In the genomic region with DNA sequence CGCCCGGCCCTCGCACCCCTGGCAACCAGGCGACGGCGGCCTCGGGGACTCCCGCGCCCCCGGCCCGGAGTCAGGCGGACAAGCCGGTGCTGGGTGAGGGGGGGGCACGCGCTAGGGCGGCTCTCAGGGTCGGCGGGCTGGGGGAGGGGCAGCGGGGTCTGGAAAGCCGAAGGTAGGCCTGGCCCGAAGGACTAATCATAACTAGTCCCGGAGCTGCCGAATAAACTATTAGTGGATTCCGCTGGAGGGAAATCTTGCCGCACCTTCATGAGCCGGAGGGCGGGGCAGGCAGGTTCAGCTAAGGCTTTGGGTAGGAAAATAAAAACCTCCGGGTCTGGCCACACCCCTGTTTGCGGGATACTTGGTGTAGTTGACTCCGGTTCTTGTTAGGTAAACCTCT, we compare ENCODE assay signal across 8 mouse cellular contexts. TPM values are rescaled to one million over a fixed set of nuclear protein-coding genes. Genes with fewer than 3 reads are reported as not detected.
A peak's percentile ranks its signal among the peaks of the same experiment; 100 is the strongest.
DNase-seq lines count a peak whose midpoint lies in the region; ATAC-seq lines count a peak whose summit lies in the region.

No protein-coding gene starts in this region.

- peak overlapping the region; percentile 68 for H3K9ac ChIP-seq in heart, embryonic 11.5 days (ENCODE audit: low read depth, low read length)
- H3K9ac ChIP-seq in hindbrain, embryonic 16.5 days (ENCODE audit: low read depth, low read length): peak overlapping the region; percentile 70
- H3K9ac ChIP-seq in liver, embryonic 15.5 days: peak overlapping the region; percentile 21; the same call in 1 of the 2 replicates

- H3K4me2 ChIP-seq in heart, embryonic 11.5 days: peak overlapping the region; percentile 99
- peak overlapping the region; percentile 99 for H3K4me2 ChIP-seq in hindbrain, embryonic 16.5 days (ENCODE audit: low read length)
- peak overlapping the region; percentile 92 for H3K4me2 ChIP-seq in liver, embryonic 15.5 days

- H3K36me3 ChIP-seq in heart, embryonic 11.5 days (ENCODE audit: control insufficient read depth, insufficient read depth, low read length): no peaks in the 10 kb centered on the region
- H3K36me3 ChIP-seq in embryonic facial prominence, embryonic 10.5 days (replicated peaks): no peaks in the 10 kb centered on the region
- no peaks in the 10 kb centered on the region for H3K36me3 ChIP-seq in hindbrain, embryonic 16.5 days (ENCODE audit: control insufficient read depth, insufficient read depth, low read length)
- H3K36me3 ChIP-seq in liver, embryonic 15.5 days (replicated peaks): no peaks in the 10 kb centered on the region

- H3K9me3 ChIP-seq in heart, embryonic 11.5 days (replicated peaks; ENCODE audit: control insufficient read depth, low read length): no peaks in the 10 kb centered on the region
- no peaks in the 10 kb centered on the region for H3K9me3 ChIP-seq in embryonic facial prominence, embryonic 10.5 days
- H3K9me3 ChIP-seq in hindbrain, embryonic 16.5 days (ENCODE audit: control insufficient read depth, low read length): no peaks in the 10 kb centered on the region
- no peaks in the 10 kb centered on the region for H3K9me3 ChIP-seq in liver, embryonic 15.5 days (replicated peaks)

- ATAC-seq in heart, embryonic 11.5 days (replicated peaks; ENCODE audit: insufficient number of reproducible peaks, low FRiP score, low TSS enrichment): no peak
- ATAC-seq in hindbrain, embryonic 16.5 days: no peak
- ATAC-seq in liver, embryonic 15.5 days (ENCODE audit: insufficient read depth): 0 out of 2 replicates have a peak, but pooled peaks have one; percentile 2

- peaks cover 16% of the 10 kb centered on the region for H3K4me1 ChIP-seq in heart, embryonic 11.5 days (ENCODE audit: control insufficient read depth, insufficient read depth, low read length)
- H3K4me1 ChIP-seq in embryonic facial prominence, embryonic 10.5 days: peaks cover 54% of the 10 kb centered on the region
- peaks cover 15% of the 10 kb centered on the region for H3K4me1 ChIP-seq in hindbrain, embryonic 16.5 days (ENCODE audit: control insufficient read depth, insufficient read depth, low read depth, low read length)
- H3K4me1 ChIP-seq in liver, embryonic 15.5 days (replicated peaks): peaks cover 46% of the 10 kb centered on the region

- DNase-seq in heart, adult 18-20 months: no peak
- peak; percentile 50 for DNase-seq in embryonic facial prominence, embryonic 10.5 days (ENCODE audit: low spot score)
- peak; percentile 79 for DNase-seq in testis, postnatal 10 days (ENCODE audit: low spot score)
- DNase-seq in gastrocnemius, postnatal 25 days: no peak
- DNase-seq in gastrocnemius, adult 18-20 months (ENCODE audit: low spot score): no peak

- peaks cover 43% of the 10 kb centered on the region for H3K27me3 ChIP-seq in heart, embryonic 11.5 days (ENCODE audit: control insufficient read depth, insufficient read depth, low read length)
- H3K27me3 ChIP-seq in embryonic facial prominence, embryonic 10.5 days (replicated peaks; ENCODE audit: low read depth, poor library complexity, severe bottlenecking): peaks cover 62% of the 10 kb centered on the region
- H3K27me3 ChIP-seq in hindbrain, embryonic 16.5 days (replicated peaks; ENCODE audit: control insufficient read depth, insufficient read depth, low read length): peaks cover 11% of the 10 kb centered on the region
- peaks cover 72% of the 10 kb centered on the region for H3K27me3 ChIP-seq in liver, embryonic 15.5 days

- H3K4me3 ChIP-seq in heart, embryonic 11.5 days (ENCODE audit: low read depth, low read length): peak overlapping the region; percentile 55
- H3K4me3 ChIP-seq in embryonic facial prominence, embryonic 10.5 days: peak overlapping the region; percentile 75
- H3K4me3 ChIP-seq in hindbrain, embryonic 16.5 days (ENCODE audit: low read length): peak overlapping the region; percentile 68
- H3K4me3 ChIP-seq in liver, embryonic 15.5 days (replicated peaks): peak overlapping the region; percentile 57

- WGBS in heart, embryonic 11.5 days (ENCODE audit: insufficient replicate concordance): 2% methylated on average over 25 of the region's 30 CpGs
- WGBS in embryonic facial prominence, embryonic 10.5 days: 2% methylated on average over 30 of the region's 30 CpGs
- WGBS in hindbrain, embryonic 16.5 days: under 1% methylated on average over 30 of the region's 30 CpGs
- WGBS in liver, embryonic 15.5 days (ENCODE audit: insufficient replicate concordance): 3% methylated on average over 30 of the region's 30 CpGs

- no peak overlapping the region for H3K27ac ChIP-seq in heart, embryonic 11.5 days (ENCODE audit: low read depth, low read length)
- H3K27ac ChIP-seq in embryonic facial prominence, embryonic 10.5 days (replicated peaks): peak overlapping the region; percentile 86
- no peak overlapping the region for H3K27ac ChIP-seq in hindbrain, embryonic 16.5 days (ENCODE audit: low read depth, low read length)
- H3K27ac ChIP-seq in liver, embryonic 15.5 days (replicated peaks): no peak overlapping the region

RNA-seq across cellular contexts. Expression of a gene that starts 0.6 kb away (rescaled TPM):
- polyA plus RNA-seq in heart, embryonic 11.5 days (2014; fragmentation: Nextera tagmentation; extraction: Ambion mirVana): 1.5 and 4.3 TPM in 2 replicates
- total RNA-seq in heart, adult 18-20 months (2021): 10 to 100 TPM; 14.6 to 23.1 TPM
- polyA plus RNA-seq in embryonic facial prominence, embryonic 10.5 days (2016; fragmentation: Nextera tagmentation; extraction: Ambion mirVana): 5.1 and 5.8 TPM in 2 replicates
- 5.7 and 6.2 TPM in 2 replicates for polyA plus RNA-seq in hindbrain, embryonic 16.5 days (2015; fragmentation: Nextera tagmentation; extraction: Ambion mirVana)
- not detected in 2 replicates for polyA plus RNA-seq in liver, embryonic 15.5 days (2015; fragmentation: Nextera tagmentation; extraction: Ambion mirVana)
- 10 to 100 TPM; 10.4 to 10.9 TPM for total RNA-seq in gastrocnemius, postnatal 25 days (2021)
- 10 to 100 TPM in 1 of 2 experiments, 1 to 10 TPM in 1; 9.3 to 11.4 TPM for total RNA-seq in gastrocnemius, adult 18-20 months (2021)

RNA-seq across cellular contexts. Expression of a gene that starts 11.8 kb away (rescaled TPM):
- polyA plus RNA-seq in heart, embryonic 11.5 days (2014; fragmentation: Nextera tagmentation; extraction: Ambion mirVana): 22.0 and 22.8 TPM in 2 replicates
- total RNA-seq in heart, adult 18-20 months (2021): 100 to 1,000 TPM; 402 to 439 TPM
- 18.6 and 23.7 TPM in 2 replicates for polyA plus RNA-seq in embryonic facial prominence, embryonic 10.5 days (2016; fragmentation: Nextera tagmentation; extraction: Ambion mirVana)
- 4.7 and 5.8 TPM in 2 replicates for polyA plus RNA-seq in hindbrain, embryonic 16.5 days (2015; fragmentation: Nextera tagmentation; extraction: Ambion mirVana)
- polyA plus RNA-seq in liver, embryonic 15.5 days (2015; fragmentation: Nextera tagmentation; extraction: Ambion mirVana): 19.9 and 22.1 TPM in 2 replicates
- 100 to 1,000 TPM; 306 to 340 TPM for total RNA-seq in gastrocnemius, postnatal 25 days (2021)
- 100 to 1,000 TPM; 424 to 439 TPM for total RNA-seq in gastrocnemius, adult 18-20 months (2021)

RNA-seq across cellular contexts. Expression of a gene that starts 14.4 kb away (rescaled TPM):
- polyA plus RNA-seq in heart, embryonic 11.5 days (2014; fragmentation: Nextera tagmentation; extraction: Ambion mirVana): 1,428 and 1,516 TPM in 2 replicates
- total RNA-seq in heart, adult 18-20 months (2021): 100 to 1,000 TPM; 415 to 425 TPM
- 2,818 and 3,035 TPM in 2 replicates for polyA plus RNA-seq in embryonic facial prominence, embryonic 10.5 days (2016; fragmentation: Nextera tagmentation; extraction: Ambion mirVana)
- 1,120 and 1,123 TPM in 2 replicates for polyA plus RNA-seq in hindbrain, embryonic 16.5 days (2015; fragmentation: Nextera tagmentation; extraction: Ambion mirVana)
- polyA plus RNA-seq in liver, embryonic 15.5 days (2015; fragmentation: Nextera tagmentation; extraction: Ambion mirVana): 1,245 and 1,257 TPM in 2 replicates
- 100 to 1,000 TPM; 417 to 422 TPM for total RNA-seq in gastrocnemius, postnatal 25 days (2021)
- total RNA-seq in gastrocnemius, adult 18-20 months (2021): 100 to 1,000 TPM; 408 to 425 TPM

RNA-seq across cellular contexts. Expression of a gene that starts 22.5 kb away (rescaled TPM):
- polyA plus RNA-seq in heart, embryonic 11.5 days (2014; fragmentation: Nextera tagmentation; extraction: Ambion mirVana): 53.2 and 62.2 TPM in 2 replicates
- 10 to 100 TPM; 26.2 to 27.5 TPM for total RNA-seq in heart, adult 18-20 months (2021)
- polyA plus RNA-seq in embryonic facial prominence, embryonic 10.5 days (2016; fragmentation: Nextera tagmentation; extraction: Ambion mirVana): 87.6 and 89.1 TPM in 2 replicates
- polyA plus RNA-seq in hindbrain, embryonic 16.5 days (2015; fragmentation: Nextera tagmentation; extraction: Ambion mirVana): 55.2 and 65.7 TPM in 2 replicates
- polyA plus RNA-seq in liver, embryonic 15.5 days (2015; fragmentation: Nextera tagmentation; extraction: Ambion mirVana): 90.6 and 98.4 TPM in 2 replicates
- total RNA-seq in gastrocnemius, postnatal 25 days (2021): 10 to 100 TPM; 34.6 to 35.2 TPM
- 10 to 100 TPM; 50.8 to 55.8 TPM for total RNA-seq in gastrocnemius, adult 18-20 months (2021)

RNA-seq across cellular contexts. Expression of a gene that starts 28.4 kb away (rescaled TPM):
- 2.4 and 3.0 TPM in 2 replicates for polyA plus RNA-seq in heart, embryonic 11.5 days (2014; fragmentation: Nextera tagmentation; extraction: Ambion mirVana)
- 1 to 10 TPM in 1 of 2 experiments, not detected in 1; 1.3 TPM for total RNA-seq in heart, adult 18-20 months (2021)
- polyA plus RNA-seq in embryonic facial prominence, embryonic 10.5 days (2016; fragmentation: Nextera tagmentation; extraction: Ambion mirVana): 56.3 and 56.4 TPM in 2 replicates
- polyA plus RNA-seq in hindbrain, embryonic 16.5 days (2015; fragmentation: Nextera tagmentation; extraction: Ambion mirVana): 0.17 and 0.33 TPM in 2 replicates
- 4.5 and 6.6 TPM in 2 replicates for polyA plus RNA-seq in liver, embryonic 15.5 days (2015; fragmentation: Nextera tagmentation; extraction: Ambion mirVana)
- under 1 TPM in 1 of 2 experiments, not detected in 1; 0.91 TPM for total RNA-seq in gastrocnemius, postnatal 25 days (2021)
- total RNA-seq in gastrocnemius, adult 18-20 months (2021): not detected

Comparison
In these comparisons a context has a peak if more than half of its experiments do, and no peak if none do; other contexts are left out.
1. DNase-seq: peak in embryonic facial prominence, embryonic 10.5 days (single experiment) and testis, postnatal 10 days (single experiment); none in heart, adult 18-20 months (0 of 2), gastrocnemius, postnatal 25 days (single experiment) and gastrocnemius, adult 18-20 months (single experiment).
2. Peak in every context shown above with its lines, with median percentiles within 50 percentile points of each other: H3K4me2 ChIP-seq, H3K4me3 ChIP-seq and H3K9ac ChIP-seq.